Mouse (Mus musculus) embryo, embryonic 11 days (tissue): ENCODE results near the gene Plcb3.
A peak's percentile ranks its signal among the peaks of the same experiment; 100 is the strongest.

Experiments
- DNase-seq: peaks from one replicate; pipeline ENCODE4 v3.0.0-alpha.2; 2015

Gene Plcb3

DNA sequence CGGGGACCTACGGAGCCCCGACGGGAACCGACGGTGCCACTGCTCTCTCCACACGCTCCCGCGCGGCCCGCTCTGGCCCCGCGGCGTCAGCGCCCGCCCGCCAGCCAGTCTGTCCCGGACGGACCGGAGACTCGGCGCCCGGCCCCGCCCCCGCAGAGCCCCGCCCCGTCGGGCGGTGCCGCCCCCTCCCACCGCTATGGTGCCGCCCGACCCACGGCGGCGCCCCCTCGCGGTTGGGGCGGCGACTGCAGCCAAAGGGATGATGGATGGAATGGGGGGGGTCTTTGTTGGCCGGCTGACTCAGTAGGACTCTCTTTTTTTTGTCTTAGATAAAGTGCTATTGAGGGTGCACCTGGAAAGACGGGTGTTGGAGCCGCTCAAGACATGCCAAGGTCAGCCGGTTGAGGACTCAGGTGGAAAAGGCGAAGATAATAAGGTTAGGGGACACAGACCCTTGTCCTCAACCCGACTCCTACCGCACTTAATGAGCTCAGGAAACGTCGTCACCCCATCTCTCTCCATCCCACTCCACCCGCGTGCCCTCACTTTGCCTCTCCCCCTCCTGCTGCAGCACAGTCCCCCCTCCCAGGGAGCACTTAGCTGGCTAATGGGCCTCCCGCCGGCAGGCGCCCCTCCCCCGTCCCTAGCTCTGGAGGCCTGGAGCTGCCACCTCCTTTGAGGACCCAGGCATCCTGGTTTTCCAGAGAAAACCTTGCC, 6.4 kb downstream of the Plcb3 start:
- peak; percentile 76 for DNase-seq

DNA sequence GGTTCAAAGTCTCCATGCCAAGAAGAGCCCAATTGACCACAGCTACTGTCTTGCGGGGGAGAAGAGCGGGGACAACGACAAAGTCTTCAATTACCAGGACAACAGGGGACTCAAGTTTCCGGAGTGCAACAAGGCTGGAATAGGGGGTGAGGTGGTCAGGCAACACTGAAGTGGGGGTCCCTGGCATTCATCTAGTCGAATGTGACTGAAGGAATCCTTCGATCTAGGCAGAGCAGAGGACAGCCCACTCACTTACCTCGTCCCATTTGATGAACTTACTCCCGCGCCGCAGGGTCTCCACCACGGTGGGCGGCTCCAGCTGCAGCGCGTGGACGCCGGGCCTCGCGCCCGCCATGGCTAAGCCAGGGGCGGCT, 7.0 kb downstream of the Plcb3 start:
- no peak for DNase-seq

DNA sequence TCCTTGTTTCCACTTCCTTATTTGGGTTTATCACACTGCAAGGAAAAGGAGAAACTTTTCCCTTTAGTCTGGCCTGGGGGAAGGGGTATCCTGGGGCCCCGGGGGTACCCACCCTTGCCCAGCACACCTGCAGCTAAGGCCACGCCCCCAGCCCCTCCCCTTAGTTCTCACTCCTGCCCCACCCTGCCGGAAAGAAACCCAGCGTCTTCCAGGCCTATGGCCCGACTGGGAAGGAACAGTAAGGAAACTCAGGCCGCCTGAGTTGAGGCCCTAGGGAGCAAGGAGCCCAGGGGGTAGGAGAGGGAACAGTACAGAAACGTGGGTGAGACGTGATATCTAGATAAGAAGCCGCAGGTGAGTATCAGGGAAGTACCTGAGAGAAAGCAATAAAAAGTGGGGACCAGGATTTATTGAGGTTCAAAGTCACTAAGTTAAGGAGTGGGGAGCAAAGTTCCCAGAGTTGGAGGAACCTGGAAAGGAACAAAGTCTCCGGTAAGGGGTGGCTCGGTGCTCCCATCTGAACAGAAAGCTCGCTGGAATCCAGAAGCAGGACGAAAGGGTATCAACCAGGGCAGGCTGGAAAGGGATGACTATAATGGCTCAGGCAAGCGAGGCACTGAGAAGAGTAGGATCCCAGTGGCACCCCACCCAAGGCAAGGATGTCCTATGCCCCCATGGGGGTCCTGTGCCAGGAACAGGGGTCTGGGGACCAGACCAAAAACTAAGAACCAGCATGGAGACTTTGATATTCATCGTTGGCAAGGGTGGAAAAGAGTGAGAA, 7.6 kb downstream of the Plcb3 start:
- no peak for DNase-seq

DNA sequence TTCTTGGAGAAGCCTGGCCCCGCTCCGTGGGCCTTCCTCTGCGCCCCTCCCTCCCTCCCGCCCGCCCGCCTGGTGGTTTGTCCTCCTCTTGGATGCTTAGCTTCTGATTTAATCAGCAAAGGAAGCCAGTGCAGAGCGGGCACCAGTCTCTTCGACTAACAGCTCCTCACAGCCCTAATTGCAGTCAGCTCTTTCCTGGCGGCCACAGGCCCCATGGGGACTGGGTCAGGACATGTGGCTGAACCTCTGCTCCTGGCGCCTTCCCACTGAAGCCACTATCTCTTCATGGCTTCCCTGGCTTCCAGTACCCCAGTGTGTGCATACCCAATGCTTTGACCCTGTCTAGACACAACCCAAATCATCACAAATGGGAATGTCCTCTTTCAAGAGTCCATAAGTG, 19.8 kb downstream of the Plcb3 start:
- DNase-seq, result no peak

DNA sequence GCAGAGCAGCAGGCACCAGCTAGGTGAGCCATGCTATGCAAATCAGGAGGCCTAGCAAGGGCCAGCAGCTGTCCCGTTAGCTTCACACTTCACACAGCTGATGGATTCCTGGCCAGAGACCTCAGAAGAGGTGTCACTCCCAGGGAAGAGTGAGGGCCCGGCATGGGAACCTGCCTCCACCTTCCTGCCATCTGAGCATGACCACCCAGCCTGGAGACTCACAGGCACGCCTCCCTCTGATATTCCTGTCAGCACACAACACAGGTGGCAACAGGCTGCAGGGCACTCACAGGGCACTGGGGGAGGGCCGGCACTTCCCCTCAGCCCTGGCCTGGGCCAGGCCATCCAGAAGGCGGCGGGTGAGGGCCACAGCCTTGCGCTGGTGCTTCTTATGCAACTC, 20.8 kb downstream of the Plcb3 start:
- no peak for DNase-seq

DNA sequence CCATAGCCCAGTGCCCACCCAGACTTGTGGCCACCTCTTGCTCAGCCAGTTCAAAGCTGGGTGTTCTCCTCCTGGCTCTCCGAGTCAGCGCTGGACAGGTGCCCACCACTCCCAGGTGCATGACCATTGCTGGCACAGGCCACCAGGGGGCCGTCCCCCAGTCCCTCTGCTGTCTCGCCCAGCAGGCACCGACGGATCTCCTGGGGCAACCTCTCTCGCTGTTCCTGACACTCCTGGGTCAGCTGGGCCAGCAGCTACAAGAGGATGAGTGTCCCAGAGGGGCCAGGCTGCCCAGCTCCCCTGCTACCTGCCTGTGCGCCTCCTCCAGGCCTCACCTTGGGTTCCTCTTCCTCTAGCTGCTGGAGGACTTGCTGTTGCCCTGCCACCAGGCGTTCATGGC, 22.2 kb downstream of the Plcb3 start:
- peak; percentile 38 for DNase-seq

DNA sequence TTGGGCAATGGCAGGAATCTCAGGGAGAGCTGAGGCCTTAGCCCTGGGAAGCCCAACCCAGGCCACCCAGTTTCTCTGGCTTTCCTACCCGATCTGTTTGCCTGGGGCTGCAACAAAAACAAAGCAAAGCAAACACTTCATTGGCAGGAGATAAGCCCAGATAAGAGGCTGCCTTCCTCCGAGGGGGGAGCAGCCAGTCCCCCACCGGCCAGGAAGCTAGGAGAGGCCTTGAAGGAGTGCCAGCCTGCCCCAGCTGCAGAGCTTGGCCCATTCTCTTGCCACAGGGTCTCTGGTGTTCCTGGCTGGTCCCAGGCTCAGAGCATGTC, 23.6 kb downstream of the Plcb3 start:
- DNase-seq, result no peak

DNA sequence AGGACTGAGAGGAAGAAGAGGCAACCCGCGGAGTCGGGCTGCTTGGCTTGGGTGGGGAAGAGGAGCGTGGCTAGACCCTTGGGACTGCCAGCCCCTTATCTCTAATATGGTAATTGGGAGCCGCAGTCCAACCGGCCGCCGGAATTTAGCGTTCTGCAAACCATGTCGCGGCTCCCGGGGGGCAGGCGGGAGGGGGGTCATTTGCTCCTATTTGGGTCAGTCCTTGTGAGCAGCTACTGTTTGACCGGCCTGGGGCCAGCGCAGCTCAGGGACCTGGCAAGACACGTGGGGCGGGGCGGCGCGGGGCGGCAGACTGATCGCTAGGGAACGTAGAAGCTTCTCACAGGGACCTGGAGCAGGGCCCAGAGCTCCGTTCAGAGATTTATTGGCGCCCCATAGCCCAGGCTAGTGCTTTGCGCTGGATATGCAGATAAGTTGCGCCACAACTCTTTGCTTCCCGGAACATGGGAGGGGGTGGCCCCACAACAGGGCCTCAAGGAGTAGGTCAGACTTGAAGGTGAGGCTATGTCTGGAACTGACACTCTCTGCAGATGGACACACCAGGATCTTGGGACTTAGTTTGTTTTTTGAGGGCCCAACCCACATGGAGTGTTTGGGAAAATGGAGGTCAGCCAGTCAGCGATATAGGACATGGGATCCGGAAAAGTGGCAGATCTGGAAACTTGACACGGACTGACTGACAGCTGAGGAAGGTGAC, 24.1 kb downstream of the Plcb3 start:
- DNase-seq, result peak; percentile 64

DNA sequence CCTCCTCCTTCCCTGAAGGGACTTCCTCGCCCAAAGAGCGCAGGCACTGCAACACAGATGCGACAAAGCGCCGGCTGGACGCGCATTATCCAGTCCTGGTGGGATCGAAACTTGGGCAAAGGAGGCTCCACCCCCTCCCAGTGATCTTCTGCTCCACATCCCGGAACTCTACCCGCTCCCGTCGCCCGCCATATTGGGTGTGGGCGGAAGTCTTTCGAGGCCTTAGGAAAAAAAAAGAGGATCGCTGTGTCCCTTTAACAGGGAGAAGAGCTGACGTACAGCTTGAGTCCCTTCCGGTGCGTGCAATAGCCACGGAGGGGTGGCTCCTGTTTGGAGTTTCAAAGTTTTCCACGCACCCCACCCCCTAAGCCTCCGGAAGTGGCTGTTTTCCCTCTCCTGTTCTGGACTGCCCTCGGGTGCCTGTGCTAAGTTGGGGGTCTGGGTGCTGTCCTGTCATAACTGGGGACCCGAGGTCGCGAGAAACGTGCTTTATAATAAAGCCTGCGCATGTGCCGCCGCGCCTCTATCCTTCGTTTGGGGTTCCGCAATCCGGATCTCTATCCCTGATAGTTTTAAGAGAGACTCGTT, 24.8 kb downstream of the Plcb3 start:
- peak; percentile 96 for DNase-seq

DNA sequence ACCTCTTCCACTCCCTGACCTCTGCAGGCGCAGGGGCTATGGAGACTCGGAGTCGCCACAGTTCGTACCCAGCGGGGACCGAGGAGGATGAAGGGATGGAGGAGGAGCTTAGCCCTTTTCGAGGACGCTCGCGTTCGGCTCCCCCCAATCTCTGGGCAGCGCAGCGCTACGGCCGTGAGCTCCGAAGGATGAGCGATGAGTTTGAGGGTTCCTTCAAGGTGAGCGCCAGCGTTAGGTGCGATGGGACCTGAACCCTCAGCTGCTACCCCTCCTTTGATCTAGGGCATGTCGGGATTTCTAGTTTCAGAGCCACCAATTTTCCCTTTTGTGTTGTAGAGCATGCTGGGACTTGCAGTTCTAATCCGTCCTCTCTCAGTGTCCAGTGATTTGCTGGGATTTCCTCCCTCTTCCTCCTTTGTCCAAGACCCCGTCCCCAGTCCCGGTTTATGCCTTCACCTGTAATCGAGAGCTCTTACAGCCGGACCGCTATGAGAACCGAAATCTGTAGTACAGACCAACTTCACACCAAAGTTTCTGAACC, 25.6 kb downstream of the Plcb3 start:
- peak; percentile 80 for DNase-seq

DNA sequence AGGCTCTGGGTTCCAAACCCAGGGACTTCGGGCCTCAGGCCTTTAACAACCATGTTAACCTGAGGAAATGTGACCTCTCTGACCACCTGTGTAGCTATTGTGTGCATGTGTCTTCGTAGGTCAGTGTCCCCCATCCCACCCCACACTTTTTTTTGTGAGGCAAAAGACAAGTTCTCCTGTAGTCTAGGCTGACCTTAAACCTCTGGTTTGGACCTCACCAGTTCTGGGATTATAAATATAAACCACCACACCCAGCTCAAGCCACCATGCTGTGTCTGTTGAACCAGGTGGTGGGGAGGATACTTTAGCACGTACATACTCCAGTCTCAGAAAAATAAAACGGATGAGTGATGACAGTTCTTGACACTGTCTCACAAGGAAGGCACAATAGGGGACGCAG, 26.3 kb downstream of the Plcb3 start:
- DNase-seq, result no peak

DNA sequence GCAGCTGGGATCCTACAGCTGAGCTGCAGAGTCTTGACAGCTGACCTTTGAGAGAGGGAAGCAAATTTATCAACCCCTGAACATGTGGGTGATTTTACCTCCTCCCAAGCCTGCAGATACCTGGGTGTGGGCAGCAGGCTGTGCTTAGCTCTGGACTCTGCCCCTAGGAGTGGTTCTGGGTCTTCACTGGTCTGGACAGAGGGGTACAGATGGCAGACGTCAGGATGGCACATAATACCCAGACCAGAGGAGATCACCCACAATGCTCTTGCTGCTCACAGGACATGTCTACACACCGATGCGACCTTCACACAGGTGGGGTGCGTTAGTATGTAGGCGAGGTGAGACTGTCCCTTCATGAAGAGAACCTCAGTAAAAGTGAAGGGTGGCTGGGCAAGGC, 26.7 kb downstream of the Plcb3 start:
- no peak for DNase-seq

DNA sequence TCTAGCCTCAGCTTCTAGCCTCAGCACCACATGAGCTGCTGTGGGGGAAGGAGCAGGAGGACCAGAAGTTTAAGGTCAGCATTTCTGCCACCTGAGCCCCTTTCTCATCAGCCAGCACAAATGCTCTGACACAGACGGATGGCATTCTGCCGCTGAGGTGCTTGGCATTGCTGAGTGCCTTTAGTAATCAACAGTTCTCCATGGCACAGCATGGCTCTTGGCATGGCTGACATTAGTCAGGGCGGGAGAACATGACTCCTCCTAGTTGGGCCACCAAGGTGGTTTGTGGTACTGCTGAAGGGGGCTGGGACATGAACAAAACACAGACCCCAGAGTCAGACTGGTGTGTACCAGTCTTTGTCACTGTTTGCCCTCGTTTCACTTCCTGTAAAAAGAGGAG, 28.1 kb downstream of the Plcb3 start:
- DNase-seq, result no peak

DNA sequence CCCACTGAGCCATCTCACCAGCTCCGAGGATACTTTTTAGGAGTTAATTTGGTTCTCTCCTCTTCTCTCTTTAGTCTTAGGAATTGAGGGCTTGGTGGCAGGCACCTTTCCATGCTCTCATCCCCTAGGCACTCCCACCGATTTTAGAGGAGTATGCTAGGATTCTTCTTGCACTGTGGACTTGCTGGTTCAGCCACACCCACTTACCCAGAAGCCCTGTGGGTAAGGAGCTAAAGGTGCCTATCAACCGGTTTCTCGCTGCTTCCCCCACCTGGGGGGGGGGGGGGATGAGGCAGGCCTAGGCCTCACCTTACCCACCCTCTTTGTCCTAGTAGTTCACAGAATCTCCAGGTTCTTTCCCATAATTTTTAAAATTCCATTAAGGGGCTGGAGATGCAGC, 28.5 kb downstream of the Plcb3 start:
- no peak for DNase-seq

DNA sequence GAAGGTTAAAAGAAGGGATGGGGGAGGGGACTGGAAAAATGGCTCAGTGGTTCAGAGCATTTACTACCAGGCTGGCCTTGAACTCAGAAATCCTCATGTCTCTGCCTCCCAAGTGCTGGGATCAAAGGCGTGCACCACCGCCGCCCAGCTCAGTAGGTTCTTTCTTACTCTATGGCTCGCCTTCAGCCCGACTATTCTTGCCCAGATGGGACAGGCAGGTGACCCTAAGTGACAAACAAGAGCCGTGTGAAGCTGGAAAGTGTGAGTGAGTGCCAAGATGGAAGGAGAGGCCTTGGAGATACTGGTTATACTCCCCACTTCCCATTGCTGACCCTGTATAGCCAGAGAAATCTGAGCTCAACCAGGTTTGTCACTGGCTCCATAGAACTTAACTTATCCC, 32.6 kb downstream of the Plcb3 start:
- no peak for DNase-seq

DNA sequence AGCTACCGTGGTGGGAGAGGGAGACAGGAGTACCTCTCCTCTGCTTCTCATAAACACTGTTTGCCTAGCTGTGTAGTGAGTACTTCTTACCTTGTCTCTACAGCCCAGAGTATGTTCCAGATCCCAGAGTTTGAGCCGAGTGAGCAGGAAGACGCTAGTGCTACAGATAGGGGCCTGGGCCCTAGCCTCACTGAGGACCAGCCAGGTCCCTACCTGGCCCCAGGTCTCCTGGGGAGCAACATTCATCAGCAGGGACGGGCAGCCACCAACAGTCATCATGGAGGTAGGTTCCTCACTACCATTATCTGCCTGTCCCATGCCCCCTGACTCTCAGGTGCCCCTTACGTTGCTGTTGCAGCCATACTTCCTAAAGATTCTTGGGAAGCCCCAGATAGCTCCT, 33.5 kb downstream of the Plcb3 start:
- DNase-seq, result no peak

DNA sequence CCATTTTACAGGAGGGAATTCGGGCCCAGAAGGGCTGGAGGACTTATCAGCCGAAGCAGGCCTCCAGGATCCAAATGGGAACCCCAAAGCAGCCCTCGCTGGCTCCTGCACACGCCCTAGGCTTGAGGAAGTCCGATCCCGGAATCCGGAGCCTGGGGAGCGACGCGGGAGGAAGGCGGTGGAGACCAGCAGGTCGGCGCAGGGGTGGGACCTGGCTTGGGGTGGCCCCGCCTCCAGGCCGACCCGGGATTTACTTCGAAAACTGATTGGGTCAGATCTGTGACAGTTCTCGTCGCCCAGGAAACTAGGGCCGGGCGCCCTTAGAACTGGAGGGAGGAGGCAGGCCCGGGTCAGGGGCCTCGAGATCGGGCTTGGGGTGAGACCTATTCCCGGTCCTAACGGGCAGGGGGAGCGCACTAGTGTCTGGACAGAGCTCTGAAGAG, 34.0 kb downstream of the Plcb3 start, which contains the start of gene Gpr137:
Gpr137 (minus strand) TSS at position 232 of the 443 bp plus-strand sequence.
- peak; percentile 94 for DNase-seq

DNA sequence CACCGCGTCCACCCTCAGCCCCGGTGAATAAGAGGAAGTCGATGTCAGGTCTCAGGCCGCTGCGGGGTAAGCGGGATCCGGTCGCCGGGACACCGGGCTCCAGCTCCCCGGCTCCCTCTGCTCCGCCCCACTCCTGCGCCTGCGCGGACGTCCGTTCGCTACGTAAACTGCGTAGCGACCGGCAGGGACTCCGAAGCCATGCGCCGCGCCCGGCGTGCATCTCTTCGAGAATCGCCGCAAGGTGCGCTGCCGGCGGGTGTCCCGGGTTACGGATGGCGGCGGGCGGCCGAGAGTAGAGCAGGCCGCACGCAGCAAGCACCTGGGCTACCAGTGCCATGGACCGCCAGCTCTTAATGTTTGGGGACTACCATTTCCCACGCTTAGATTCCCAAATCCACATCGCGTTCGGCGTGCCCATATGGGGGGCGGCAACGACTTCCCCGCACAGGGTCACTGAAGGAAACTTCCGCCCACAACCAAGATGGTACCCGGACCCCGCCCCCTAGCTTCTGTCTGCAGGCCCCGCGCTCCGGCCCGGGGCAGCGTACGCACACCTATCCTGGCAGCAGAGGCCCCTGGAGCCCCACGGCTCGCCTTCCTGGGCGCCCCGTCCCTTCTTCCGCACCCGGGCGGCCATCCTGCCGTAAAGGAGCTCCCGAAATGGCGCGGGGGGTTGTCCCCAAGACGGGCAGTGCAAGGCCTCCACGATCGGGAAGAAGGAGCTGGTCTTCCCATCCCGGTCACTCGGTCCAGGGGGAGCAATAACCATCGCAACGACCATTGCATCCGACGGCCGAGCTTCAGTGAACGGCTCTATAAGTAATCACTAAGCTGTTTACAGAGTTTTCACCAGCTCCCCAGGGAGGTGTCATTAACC, 34.7 kb downstream of the Plcb3 start, which contains the start of gene Bad:
Bad (plus strand) TSS at position 490 of the 877 bp plus-strand sequence.
- peak; percentile 95 for DNase-seq

DNA sequence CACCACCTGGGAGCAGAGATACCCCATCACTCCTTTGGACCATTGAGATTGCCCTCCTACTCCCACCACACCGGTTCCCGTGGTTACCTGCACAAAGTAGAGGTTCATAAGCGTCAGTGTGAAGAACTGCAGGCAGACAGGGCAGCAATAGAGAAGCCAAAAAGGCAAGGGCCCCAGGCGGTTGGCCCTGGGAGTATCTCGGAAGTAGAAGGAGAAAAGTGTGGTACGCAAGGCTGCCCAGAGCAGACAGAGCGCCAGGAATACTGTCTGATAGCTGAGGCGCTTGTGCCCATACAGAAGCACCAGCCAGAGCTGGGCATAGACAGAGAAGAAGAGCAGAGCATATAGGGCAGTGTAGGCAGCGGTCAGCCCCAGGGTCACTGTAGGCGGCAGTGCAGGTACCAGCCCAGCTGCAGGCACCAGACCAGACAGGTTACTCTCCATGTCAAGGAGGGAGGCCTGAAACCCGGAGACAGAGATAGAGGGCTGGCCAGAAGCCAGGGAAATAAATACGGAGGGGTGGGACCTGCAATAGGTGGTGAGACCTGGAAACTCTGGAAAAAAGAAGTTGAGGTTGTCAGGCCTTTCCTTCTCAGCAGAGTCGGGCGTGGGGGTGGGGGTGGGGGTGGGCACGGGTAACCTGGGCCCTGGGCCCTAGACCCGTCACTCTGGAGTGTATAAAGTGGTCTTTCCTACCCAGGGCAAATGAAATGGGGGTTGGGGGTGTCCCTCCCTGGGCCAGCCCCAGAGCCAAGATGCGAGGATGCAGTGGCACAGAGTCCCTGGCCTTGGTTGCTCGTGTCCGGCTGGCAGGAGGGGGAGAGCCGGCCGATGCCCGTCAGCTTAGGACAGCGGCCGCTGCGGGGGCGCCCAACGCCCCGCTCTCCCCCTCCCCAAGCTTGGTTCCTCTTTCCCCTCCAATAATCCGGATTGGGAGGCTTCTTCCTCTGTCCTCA, 35.6 kb downstream of the Plcb3 start:
- no peak for DNase-seq

DNA sequence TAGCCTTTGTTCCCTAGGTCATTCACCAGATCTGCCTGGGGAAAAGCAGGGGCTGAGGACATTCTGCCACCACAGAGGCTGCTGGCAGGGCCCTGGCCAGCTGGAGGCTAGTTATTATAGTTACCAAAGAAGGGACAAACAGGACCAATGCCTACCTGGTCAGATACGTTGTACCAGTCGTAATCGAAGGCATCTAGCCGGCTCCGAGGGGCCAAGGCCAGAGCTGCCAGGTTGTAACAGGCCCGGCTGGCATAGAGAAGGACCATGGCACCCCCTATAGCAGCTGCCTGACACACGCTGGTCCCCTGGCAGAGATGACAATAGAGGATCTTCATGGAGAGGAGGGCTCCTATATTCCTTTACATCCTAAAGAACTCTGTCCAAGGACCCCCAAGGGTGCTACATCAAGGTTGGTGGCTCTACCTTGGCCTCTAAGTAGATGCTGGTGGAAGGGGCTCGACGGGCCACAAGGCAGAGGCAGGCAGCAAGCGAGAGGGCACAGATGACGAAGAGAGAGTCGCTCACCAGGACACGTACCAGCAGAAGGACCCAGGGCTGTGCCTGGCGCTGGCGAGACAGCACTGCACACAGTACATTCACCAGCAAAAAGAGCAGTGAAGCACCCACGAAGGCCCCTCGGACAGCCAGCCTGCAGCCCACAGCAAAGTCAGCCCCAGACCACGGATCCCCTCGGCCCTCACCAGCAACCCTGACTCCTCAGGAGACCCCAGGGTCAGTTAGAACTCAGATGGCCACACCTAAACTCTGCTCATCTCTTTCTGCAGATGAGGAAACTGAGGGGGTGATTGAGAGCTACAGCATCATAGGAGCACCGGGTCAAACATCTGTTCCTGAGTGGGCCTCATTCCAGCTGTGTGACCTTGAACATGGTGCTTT, 36.9 kb downstream of the Plcb3 start:
- no peak for DNase-seq
